Mouse (Mus musculus) lung, embryonic 16.5 days (tissue): ENCODE measurements around the gene Rc3h1. TPM values are rescaled to one million over a fixed set of nuclear protein-coding genes. Genes with fewer than 3 reads are reported as not detected.

ENCODE experiments used
- ATAC-seq: fragments of 200-750 bp; cut with Nextera tagmentation; 2 replicates; pipeline ENCODE4 v1.8.0; 2017; ENCODE audit warnings: low read depth, mild to moderate bottlenecking, moderate library complexity
- H3K27ac ChIP-seq: fragments of 300-500 bp; sonication (generic); 2 replicates; pipeline ENCODE4 v1.5.1; 2014; ENCODE audit warnings: mild to moderate bottlenecking, control low read depth, low read length
- H3K27me3 ChIP-seq: fragments of 300-500 bp; sonication (generic); 2 replicates; pipeline ENCODE4 v1.6.1; 2014; ENCODE audit warnings: low read depth, low read length, mixed read lengths; ENCODE audit not compliant: control insufficient read depth, insufficient read depth
- H3K36me3 ChIP-seq: fragments of 300-500 bp; sonication (generic); 2 replicates; pipeline ENCODE4 v1.6.1; 2014; ENCODE audit warnings: low read length; ENCODE audit not compliant: control insufficient read depth, insufficient read depth
- H3K4me1 ChIP-seq: fragments of 300-500 bp; sonication (generic); replicated peaks from 2 replicates; pipeline ENCODE4 v1.6.1; 2014; ENCODE audit warnings: low read length, mixed read lengths; ENCODE audit not compliant: control insufficient read depth, insufficient read depth
- H3K4me2 ChIP-seq: fragments of 300-500 bp; sonication (generic); 2 replicates; pipeline ENCODE4 v1.6.1; 2014; ENCODE audit warnings: low read depth, low read length, control low read depth
- H3K4me3 ChIP-seq: fragments of 300-500 bp; sonication (generic); 2 replicates; pipeline ENCODE4 v1.5.1; 2014; ENCODE audit warnings: mild to moderate bottlenecking, low read length, control low read depth
- H3K9ac ChIP-seq: fragments of 300-500 bp; sonication (generic); 2 replicates; pipeline ENCODE4 v1.6.1; 2014; ENCODE audit warnings: low read length, control low read depth
- H3K9me3 ChIP-seq: fragments of 300-500 bp; sonication (generic); 2 replicates; pipeline ENCODE4 v1.6.1; 2016; ENCODE audit warnings: low read length; ENCODE audit not compliant: control insufficient read depth
- WGBS: fragments of 180-500 bp; shearing (Covaris S2); extraction: QIAGEN DNeasy Blood & Tissue Kit; methylation state at CpG from one replicate; pipeline ENCODE4 v1.1.7; 2014; 5-methylcytosine and 5-hydroxymethylcytosine counted together
- polyA plus RNA-seq: library from polyadenylated mRNA; unstranded; fragments of >200 nt; fragmentation: Nextera tagmentation; extraction: Ambion mirVana; gene quantifications from 2 replicates; pipeline ENCODE4 v1.2.1, GENCODE M21; 2015

The Rc3h1 gene
- polyA plus RNA-seq, 1 experiment from 2014 or later = 7.2 TPM

DNA sequence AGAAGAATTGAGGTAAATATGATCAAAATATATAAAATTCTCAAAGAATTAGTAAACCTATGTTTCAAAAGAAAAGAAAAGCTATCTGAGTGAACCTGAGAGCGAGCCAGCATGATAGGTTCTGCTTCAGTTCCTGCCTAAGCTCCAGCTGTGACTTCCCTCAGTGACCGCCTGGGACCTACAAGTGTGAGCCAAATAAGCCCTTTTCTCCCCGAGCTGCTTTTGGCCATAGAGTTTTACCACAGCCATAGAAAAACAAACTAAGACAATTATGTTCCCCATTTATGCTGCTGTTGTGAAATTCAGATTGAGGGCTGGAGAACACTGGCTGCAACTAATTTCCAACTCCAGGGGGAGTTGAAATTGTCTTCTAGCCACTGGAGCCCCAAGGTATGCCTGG, 24.2 kb upstream of the Rc3h1 start:
- Histone ChIP-seq H3K4me1 (no peaks in the 10 kb centered on the region), H3K27ac (no peak overlapping the region), H3K27me3 (no peaks in the 10 kb centered on the region), H3K4me2 (no peak overlapping the region), H3K9me3 (no peaks in the 10 kb centered on the region), H3K4me3 (no peak overlapping the region), H3K36me3 (no peaks in the 10 kb centered on the region), H3K9ac (no peak overlapping the region)
- no peak for ATAC-seq
- 72% methylated on average over 3 of the region's 3 CpGs for WGBS

- Histone ChIP-seq H3K27ac (no peak overlapping the region), H3K4me3 (no peak overlapping the region), H3K27me3 (no peaks in the 10 kb centered on the region), H3K4me1 (no peaks in the 10 kb centered on the region), H3K4me2 (no peak overlapping the region), H3K9me3 (no peaks in the 10 kb centered on the region), H3K36me3 (no peaks in the 10 kb centered on the region), H3K9ac (no peak overlapping the region)
- WGBS = 71% methylated on average over 3 of the region's 3 CpGs
- no peak for ATAC-seq
Measured at GRCm38 (mm10) chr1:160884273-160884672, 21.9 kb upstream of the Rc3h1 start.

DNA sequence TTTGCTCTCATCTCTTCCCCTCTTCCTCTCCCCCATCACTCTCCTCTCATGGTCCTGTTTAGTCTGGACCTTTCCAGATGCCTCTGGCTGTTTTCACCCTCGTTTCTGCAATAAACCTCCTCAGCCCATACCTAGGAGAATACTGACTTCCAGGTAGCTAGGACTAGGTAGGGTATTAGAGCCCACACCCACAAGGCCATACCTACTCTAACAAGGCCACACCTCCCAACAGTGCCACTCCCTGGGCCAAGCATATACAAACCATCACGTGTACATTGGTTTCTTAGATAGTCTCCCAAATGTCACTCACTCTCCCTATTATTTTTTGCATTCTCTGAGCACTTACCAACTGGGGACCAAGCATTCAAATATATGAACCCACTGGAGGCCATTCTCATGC, 21.2 kb upstream of the Rc3h1 start:
- H3K36me3 ChIP-seq = no peaks in the 10 kb centered on the region
- no peaks in the 10 kb centered on the region for H3K4me1 ChIP-seq
- H3K4me2 ChIP-seq = no peak overlapping the region
- ATAC-seq = no peak
- no peaks in the 10 kb centered on the region for H3K9me3 ChIP-seq
- no peaks in the 10 kb centered on the region for H3K27me3 ChIP-seq
- H3K9ac ChIP-seq = no peak overlapping the region
- H3K4me3 ChIP-seq = no peak overlapping the region
- H3K27ac ChIP-seq = no peak overlapping the region
- 39% methylated on average over 2 of the region's 2 CpGs for WGBS

DNA sequence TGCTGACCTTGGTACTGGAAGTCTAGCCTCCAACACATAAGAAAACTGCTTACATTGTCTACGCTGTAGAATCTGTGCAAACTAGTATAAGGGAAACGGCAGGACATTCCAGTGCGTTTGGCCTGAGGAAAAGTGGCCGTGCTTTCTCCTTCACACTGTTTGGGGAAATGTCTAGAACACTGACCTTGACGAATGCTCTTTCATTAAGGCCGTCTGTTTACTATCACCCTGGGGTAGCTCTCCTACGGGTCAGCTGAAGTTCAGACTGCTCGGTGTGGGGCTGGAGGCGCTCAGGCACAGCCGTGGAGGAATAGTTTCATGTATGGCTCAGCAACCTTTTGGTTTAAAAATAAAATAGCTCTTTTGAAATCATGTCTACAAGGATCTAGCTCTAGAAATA, 6.5 kb upstream of the Rc3h1 start:
- no peak for ATAC-seq
- Histone ChIP-seq H3K36me3 (no peaks in the 10 kb centered on the region), H3K27me3 (no peaks in the 10 kb centered on the region), H3K4me1 (no peaks in the 10 kb centered on the region), H3K27ac (no peak overlapping the region), H3K4me2 (no peak overlapping the region), H3K9ac (no peak overlapping the region), H3K9me3 (no peaks in the 10 kb centered on the region), H3K4me3 (no peak overlapping the region)
- 13% methylated on average over 10 of the region's 10 CpGs for WGBS

DNA sequence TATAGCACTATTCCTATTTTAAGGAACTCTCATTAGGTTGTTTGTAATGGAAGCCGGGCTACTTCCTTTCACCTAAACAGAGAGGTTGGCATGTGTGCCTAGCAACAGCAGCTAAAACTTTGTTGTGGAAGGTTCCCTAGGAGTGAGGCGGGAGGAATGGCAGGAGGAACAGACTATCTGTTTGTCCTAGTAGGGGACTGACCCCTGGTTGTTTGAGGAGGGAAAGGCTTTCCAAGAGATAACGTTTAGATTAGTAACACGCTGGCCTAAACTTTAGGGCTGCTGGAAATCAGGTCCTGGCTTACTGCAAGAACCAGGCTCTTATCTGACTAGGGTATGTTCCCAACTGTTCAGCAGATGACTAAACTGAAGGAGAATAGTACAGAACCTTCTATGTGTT, 2.2 kb upstream of the Rc3h1 start:
- H3K4me3 ChIP-seq = no peak overlapping the region
- H3K27ac ChIP-seq = no peak overlapping the region
- no peaks in the 10 kb centered on the region for H3K9me3 ChIP-seq
- no peaks in the 10 kb centered on the region for H3K27me3 ChIP-seq
- 26% methylated on average over 4 of the region's 4 CpGs for WGBS
- no peak overlapping the region for H3K4me2 ChIP-seq
- no peaks in the 10 kb centered on the region for H3K36me3 ChIP-seq
- H3K4me1 ChIP-seq = peaks cover 5% of the 10 kb centered on the region
- no peak overlapping the region for H3K9ac ChIP-seq
- no peak for ATAC-seq

- H3K27me3 ChIP-seq = no peaks in the 10 kb centered on the region
- under 1% methylated on average over 46 of the region's 67 CpGs for WGBS
- no peaks in the 10 kb centered on the region for H3K36me3 ChIP-seq
- H3K4me1 ChIP-seq = peaks cover 7% of the 10 kb centered on the region
- peak overlapping the region; percentile 69 for H3K4me2 ChIP-seq
- H3K27ac ChIP-seq = peak overlapping the region; percentile 92
- peak overlapping the region; percentile 98 for H3K9ac ChIP-seq
- no peaks in the 10 kb centered on the region for H3K9me3 ChIP-seq
- H3K4me3 ChIP-seq = peak overlapping the region; percentile 97
- ATAC-seq = peak; percentile 72
Measured at GRCm38 (mm10) chr1:160906558-160907481, 602 bp downstream of the Rc3h1 start.

DNA sequence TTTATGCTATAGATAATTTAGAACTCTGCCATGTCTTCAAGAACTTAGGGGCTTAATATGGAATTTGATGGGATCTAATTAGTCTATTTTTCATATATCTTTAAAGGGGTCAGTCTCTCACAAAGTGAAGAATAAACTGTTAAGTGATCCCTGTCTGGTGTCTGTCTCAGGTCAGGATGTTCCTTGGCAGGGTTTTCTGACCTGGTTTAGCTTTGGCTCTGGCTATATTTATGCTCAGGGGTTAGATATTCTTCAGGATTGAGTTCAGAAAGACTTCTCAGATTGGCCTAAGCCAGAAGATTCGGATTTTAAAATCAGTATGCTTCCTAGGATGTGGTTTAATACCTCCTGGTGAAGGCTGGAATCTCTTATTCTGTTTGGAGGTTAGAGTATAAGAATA, 4.0 kb downstream of the Rc3h1 start:
- H3K4me1 ChIP-seq = peaks cover 7% of the 10 kb centered on the region
- no peak overlapping the region for H3K27ac ChIP-seq
- H3K4me2 ChIP-seq = no peak overlapping the region
- no peaks in the 10 kb centered on the region for H3K9me3 ChIP-seq
- 81% methylated on average over 1 of the region's 1 CpGs for WGBS
- H3K4me3 ChIP-seq = no peak overlapping the region
- H3K9ac ChIP-seq = no peak overlapping the region
- ATAC-seq = no peak
- no peaks in the 10 kb centered on the region for H3K27me3 ChIP-seq
- H3K36me3 ChIP-seq = no peaks in the 10 kb centered on the region

DNA sequence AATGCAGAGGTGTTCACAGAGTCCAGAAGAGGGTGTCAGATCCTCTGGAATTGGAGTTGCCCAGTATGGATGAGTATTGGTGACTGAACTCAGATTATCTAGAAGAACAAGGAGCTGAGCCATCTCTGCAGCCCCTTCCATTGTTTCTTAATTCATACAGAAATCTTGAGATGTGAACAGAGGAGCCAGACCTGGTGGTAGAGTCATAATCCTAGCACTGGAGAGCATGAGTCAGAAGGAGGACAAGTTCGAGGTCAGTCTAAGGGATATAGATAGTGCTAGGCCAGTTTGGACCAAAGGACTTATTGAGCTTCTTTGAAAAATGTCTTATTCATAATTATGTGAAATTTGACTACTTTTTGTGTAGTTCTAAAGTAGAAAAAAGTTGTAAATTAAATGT, 4.6 kb downstream of the Rc3h1 start:
- Histone ChIP-seq H3K4me1 (peaks cover 7% of the 10 kb centered on the region), H3K9ac (no peak overlapping the region), H3K4me2 (no peak overlapping the region), H3K27me3 (no peaks in the 10 kb centered on the region), H3K36me3 (no peaks in the 10 kb centered on the region), H3K4me3 (no peak overlapping the region), H3K9me3 (no peaks in the 10 kb centered on the region), H3K27ac (no peak overlapping the region)
- no peak for ATAC-seq
- whole genome bisulfite sequencing = 88% methylated on average over 1 of the region's 1 CpGs

DNA sequence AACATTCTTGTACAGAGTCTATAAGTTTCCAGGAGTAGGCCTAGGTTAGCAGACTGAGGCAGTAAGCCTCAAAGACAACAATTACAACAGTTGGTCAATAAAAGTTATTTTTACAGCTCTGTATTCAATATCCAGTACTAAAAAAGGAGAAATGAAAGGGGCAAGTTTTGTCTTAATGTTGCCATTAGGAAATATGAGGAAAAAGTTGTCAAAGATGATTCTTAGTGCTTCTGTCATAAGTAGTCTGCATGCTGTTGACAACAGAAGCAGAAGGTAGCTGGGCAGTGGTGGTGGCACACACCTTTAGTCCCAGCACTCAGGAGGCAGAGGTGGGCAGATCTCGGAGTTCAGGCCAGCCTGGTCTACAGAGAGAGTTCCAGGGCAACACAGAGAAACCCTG, 13.2 kb downstream of the Rc3h1 start:
- no peaks in the 10 kb centered on the region for H3K27me3 ChIP-seq
- no peak overlapping the region for H3K4me3 ChIP-seq
- no peaks in the 10 kb centered on the region for H3K9me3 ChIP-seq
- ATAC-seq = no peak
- no peak overlapping the region for H3K9ac ChIP-seq
- no peak overlapping the region for H3K4me2 ChIP-seq
- peaks cover 2% of the 10 kb centered on the region; the same call in 1 of the 2 replicates for H3K4me1 ChIP-seq
- H3K36me3 ChIP-seq = no peaks in the 10 kb centered on the region
- H3K27ac ChIP-seq = no peak overlapping the region
- 100% methylated on average over 1 of the region's 1 CpGs for WGBS
